Mouse (Mus musculus) neutrophil, adult 83 days (primary cell): Measurements from ENCODE around the gene Gm17662. TPM values are rescaled to one million over a fixed set of nuclear protein-coding genes. Genes with fewer than 3 reads are reported as not detected.

Experiments used
- total RNA-seq, 2 experiments: library from RNA; stranded (reverse); gene quantifications; one replicate each; pipeline ENCODE4 v1.2.4; 2023

The Gm17662 gene
- not detected for total RNA-seq

DNA sequence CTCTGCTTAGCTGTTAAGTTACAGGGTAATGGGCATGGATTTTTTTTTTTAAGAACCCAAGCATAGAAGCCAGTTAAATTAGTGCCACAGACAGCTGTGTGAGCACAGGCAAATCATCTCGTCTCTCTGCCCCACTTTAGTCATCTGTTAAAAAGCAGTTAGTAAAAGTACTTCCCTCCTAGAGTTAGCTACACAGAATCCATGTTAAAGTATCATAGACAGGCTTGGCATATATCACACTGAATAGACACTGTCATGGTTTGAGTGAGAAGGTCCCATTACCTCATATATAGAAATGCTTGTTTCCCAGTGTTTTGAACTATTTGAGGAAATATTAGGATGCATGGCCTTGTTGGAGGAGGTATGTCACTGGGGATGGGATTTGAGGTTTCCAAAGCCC is at the start of gene Gm17662:
TSS of gene Gm17662 (plus strand) at position 301 of the 400 bp plus-strand sequence.

DNA sequence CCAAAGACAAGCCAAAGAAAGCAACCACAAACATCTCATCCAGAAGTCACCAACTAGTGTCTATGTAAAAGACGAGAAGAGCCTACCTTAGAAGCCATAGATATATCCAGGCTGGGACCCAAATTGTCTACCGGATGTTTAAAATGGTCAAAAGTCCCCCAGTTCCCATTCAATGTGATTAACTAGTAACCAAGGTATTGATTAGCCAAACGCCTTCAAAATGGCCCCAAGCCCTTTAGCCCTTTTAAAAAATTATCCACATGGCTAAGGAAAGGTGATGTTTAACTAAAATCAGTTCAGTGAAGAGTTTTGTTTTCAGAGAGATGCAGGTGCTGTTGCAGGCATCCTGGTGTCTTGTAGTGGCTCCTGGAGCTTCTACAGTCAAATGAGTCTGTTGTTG is 19.2 kb downstream of the Gm17662 start, which contains the start of gene C8a:
TSS of gene C8a (minus strand) at position 76 of the 400 bp plus-strand sequence.

Other genes with a start within 250 kb of the Gm17662 start
- gene C8b, start 91.0 kb upstream of the Gm17662 start, total RNA-seq = not detected
- not detected for gene C8a, start 19.1 kb downstream of the Gm17662 start, total RNA-seq
- not detected for gene Fyb2, start 56.1 kb downstream of the Gm17662 start, total RNA-seq